11 mouse cellular contexts compared by ENCODE assay signal in the genomic region with DNA sequence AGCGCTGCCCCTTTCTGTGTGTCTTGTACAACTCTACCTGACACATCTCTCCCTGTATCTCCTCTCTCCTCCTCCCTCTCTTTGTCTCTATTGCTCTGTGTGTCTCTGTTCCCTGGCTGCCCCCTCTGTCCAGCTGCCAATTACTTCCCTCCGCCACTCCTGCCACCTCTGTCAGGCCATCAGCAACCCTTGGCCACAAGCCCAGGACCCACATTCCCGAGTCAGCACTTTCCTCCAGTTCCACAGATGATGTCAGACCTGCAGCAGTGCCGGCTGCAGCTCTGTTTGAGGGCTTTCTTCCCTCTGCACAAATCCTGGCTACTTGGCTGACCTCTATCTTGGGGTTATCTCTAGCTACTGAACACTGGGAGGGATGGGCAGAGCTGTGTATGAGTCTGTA. TPM values are rescaled to one million over a fixed set of nuclear protein-coding genes. Genes with fewer than 3 reads are reported as not detected.
DNase-seq lines count a peak whose midpoint lies in the region; ATAC-seq and TF ChIP-seq lines count a peak whose summit lies in the region.
"Had no signal": no experiment of that assay in that cellular context is flagged by ENCODE, and none has a peak within 500 bp of the region (broad histone marks: within the 10 kb centered on the region; RNA-seq: fewer than 3 reads in every experiment).

No protein-coding gene starts in this region.

- H3K27me3 ChIP-seq in heart, adult 2 months (ENCODE audit: control insufficient read depth, insufficient read depth, low read length) = no peaks in the 10 kb centered on the region
- no peaks in the 10 kb centered on the region for H3K27me3 ChIP-seq in heart, postnatal 0 days (ENCODE audit: control insufficient read depth, insufficient read depth, low read length)

- H3K4me3 ChIP-seq in heart, adult 2 months = no peak overlapping the region
- no peak overlapping the region for H3K4me3 ChIP-seq in heart, postnatal 0 days (ENCODE audit: low read depth, low read length)
- H3K4me3 ChIP-seq in left cerebral cortex, adult 2 months = no peak overlapping the region
- H3K4me3 ChIP-seq: embryonic facial prominence, embryonic 10.5 days; limb, embryonic 13.5 days had no signal

- ATAC-seq in heart, postnatal 0 days (ENCODE audit: insufficient read depth, low read depth) = peak; percentile 43

- WGBS in heart, adult 2 months = 19% methylated on average over 4 of the region's 4 CpGs
- WGBS in heart, postnatal 0 days = 19% methylated on average over 4 of the region's 4 CpGs

- H3K36me3 ChIP-seq in heart, adult 2 months (ENCODE audit: control insufficient read depth, insufficient read depth, low read length) = no peaks in the 10 kb centered on the region
- H3K36me3 ChIP-seq in heart, postnatal 0 days (replicated peaks; ENCODE audit: control insufficient read depth, insufficient read depth, low read length) = no peaks in the 10 kb centered on the region
- H3K36me3 ChIP-seq: embryonic facial prominence, embryonic 10.5 days; limb, embryonic 13.5 days had no signal

- H3K9me3 ChIP-seq in heart, postnatal 0 days (replicated peaks; ENCODE audit: control insufficient read depth, low read length) = 0 out of 2 replicates have a peak, but pooled peaks cover 3% of the 10 kb centered on the region
- H3K9me3 ChIP-seq: embryonic facial prominence, embryonic 10.5 days; limb, embryonic 13.5 days had no signal

- peak; percentile 63 to 72 for DNase-seq in heart, adult 2 months
- no peak for DNase-seq in heart, postnatal 25 days (ENCODE audit: low spot score)
- DNase-seq in right cerebral cortex, postnatal 10 days (ENCODE audit: low spot score in 2 of 2) = peak; percentile 79
- no peak for DNase-seq in right cerebral cortex, adult 2 months (ENCODE audit: low spot score in 2 of 2)
- DNase-seq in heart, postnatal 0 days (ENCODE audit: low spot score) = peak; percentile 76
- peak; percentile 55 to 86 for DNase-seq in lung, postnatal 4 days
- no peak for DNase-seq in left cerebral cortex, adult 2 months (ENCODE audit: extremely low spot score in 1 of 2, low spot score in 2 of 2)
- DNase-seq in spleen, postnatal 10 days (ENCODE audit: low spot score in 2 of 2) = no peak
- DNase-seq: thymus, postnatal 4 days had no signal

- no peak overlapping the region for H3K9ac ChIP-seq in heart, adult 2 months (ENCODE audit: low read depth, low read length)
- H3K9ac ChIP-seq in heart, postnatal 0 days (replicated peaks; ENCODE audit: low read depth, low read length) = no peak overlapping the region
- H3K9ac ChIP-seq: limb, embryonic 13.5 days had no signal

- H3K79me2 ChIP-seq in heart, adult 2 months (replicated peaks; ENCODE audit: control insufficient read depth, insufficient read depth, low read length) = no peaks in the 10 kb centered on the region

- TF ChIP-seq EP300 in heart, adult 2 months (IDR thresholded peaks at IDR 0.05; ENCODE audit: insufficient read depth, low read depth, low read length) = no peak
- no peak for TF ChIP-seq EP300 in heart, postnatal 0 days (IDR thresholded peaks at IDR 0.05; ENCODE audit: low read depth)

- no peak overlapping the region for H3K4me2 ChIP-seq in heart, postnatal 0 days (ENCODE audit: low read depth, low read length)
- H3K4me2 ChIP-seq: limb, embryonic 13.5 days had no signal

- TF ChIP-seq POLR2A in heart, adult 2 months (IDR thresholded peaks at IDR 0.05; ENCODE audit: insufficient read depth, low read depth, low read length) = no peak

- no peak overlapping the region for H3K27ac ChIP-seq in heart, adult 2 months
- H3K27ac ChIP-seq in heart, postnatal 0 days (ENCODE audit: low read depth) = no peak overlapping the region
- no peak overlapping the region for H3K27ac ChIP-seq in left cerebral cortex, adult 2 months
- H3K27ac ChIP-seq: embryonic facial prominence, embryonic 10.5 days; limb, embryonic 13.5 days had no signal

- no peaks in the 10 kb centered on the region; the same call in 1 of the 2 replicates for H3K4me1 ChIP-seq in heart, adult 2 months (ENCODE audit: control insufficient read depth, insufficient read depth, low read length)
- peaks cover 13% of the 10 kb centered on the region for H3K4me1 ChIP-seq in heart, postnatal 0 days (ENCODE audit: control insufficient read depth, insufficient read depth)

- no peak for TF ChIP-seq CTCF in heart, adult 2 months (IDR thresholded peaks at IDR 0.05)
- TF ChIP-seq CTCF in heart, postnatal 0 days (IDR thresholded peaks at IDR 0.05; ENCODE audit: low read depth) = no peak
- no peak for TF ChIP-seq CTCF in left cerebral cortex, adult 2 months (IDR thresholded peaks at IDR 0.05)

- intact Hi-C loops in heart, adult 2 months (cut with DNase I) = loop anchor here (10.0 kb wide), 2 partner anchors 437 to 703 kb away; partner anchors contain the start of genes Atf5, Ctu1, Il4i1 and Nup62
- intact Hi-C loops in heart, postnatal 25 days (cut with DNase I) = no loop called here
- intact Hi-C loops in left cerebral cortex, adult 2 months (cut with DNase I) = loop anchor here (5.0 kb wide), 1 partner anchor 174 kb away; the partner anchor contains the start of gene Nr1h2

RNA-seq across cellular contexts. Expression of gene Syt3, which starts 5.6 kb away (rescaled TPM):
- 1 to 10 TPM; 1.4 to 2.5 TPM for total RNA-seq in heart, adult 2 months (2021)
- 3.1 and 3.2 TPM in 2 replicates for polyA plus RNA-seq in heart, adult 2 months (2012; rRNA removed)
- total RNA-seq in heart, postnatal 25 days (2021) = 1 to 10 TPM; 1.3 to 2.2 TPM
- total RNA-seq in heart, postnatal 0 days (2014; rRNA removed; ENCODE audit: low replicate concordance) = 0.58 and 3.1 TPM in 2 replicates
- polyA plus RNA-seq in heart, postnatal 0 days (2015; fragmentation: Nextera tagmentation; extraction: Ambion mirVana) = 0.81 and 0.86 TPM in 2 replicates
- total RNA-seq in left cerebral cortex, adult 2 months (2021) = 10 to 100 TPM; 59.5 to 63.7 TPM

RNA-seq across cellular contexts. Expression of gene 1700008O03Rik, which starts 7.3 kb away (rescaled TPM):
- under 1 TPM; 0.21 to 0.25 TPM for total RNA-seq in heart, adult 2 months (2021)
- 0.12 and 0.47 TPM in 2 replicates for polyA plus RNA-seq in heart, adult 2 months (2012; rRNA removed)
- total RNA-seq in heart, postnatal 25 days (2021) = under 1 TPM; 0.28 to 0.62 TPM
- not detected in 2 replicates for total RNA-seq in heart, postnatal 0 days (2014; rRNA removed; ENCODE audit: low replicate concordance)
- 0.14 and 0.52 TPM in 2 replicates for polyA plus RNA-seq in heart, postnatal 0 days (2015; fragmentation: Nextera tagmentation; extraction: Ambion mirVana)
- total RNA-seq in left cerebral cortex, adult 2 months (2021) = 1 to 10 TPM; 1.5 to 2.7 TPM

RNA-seq across cellular contexts. Expression of gene Lrrc4b, which starts 50.5 kb away (rescaled TPM):
- total RNA-seq in heart, adult 2 months (2021) = 10 to 100 TPM; 30.1 to 34.1 TPM
- 33.2 and 36.2 TPM in 2 replicates for polyA plus RNA-seq in heart, adult 2 months (2012; rRNA removed)
- 10 to 100 TPM; 27.9 to 32.7 TPM for total RNA-seq in heart, postnatal 25 days (2021)
- 55.6 and 89.5 TPM in 2 replicates for total RNA-seq in heart, postnatal 0 days (2014; rRNA removed; ENCODE audit: low replicate concordance)
- polyA plus RNA-seq in heart, postnatal 0 days (2015; fragmentation: Nextera tagmentation; extraction: Ambion mirVana) = 2.8 TPM in 2 replicates
- 100 to 1,000 TPM; 278 to 294 TPM for total RNA-seq in left cerebral cortex, adult 2 months (2021)

Comparison
In these comparisons a context has a peak if more than half of its experiments do, and no peak if none do; other contexts are left out.
1. DNase-seq: peak in heart, adult 2 months (2 of 2), right cerebral cortex, postnatal 10 days (2 of 2), heart, postnatal 0 days (single experiment) and lung, postnatal 4 days (2 of 2); none in heart, postnatal 25 days (single experiment), right cerebral cortex, adult 2 months (0 of 2), left cerebral cortex, adult 2 months (0 of 2) and spleen, postnatal 10 days (0 of 2).
2. RNA of gene Syt3, which starts 5.6 kb away (total RNA-seq): 59.5 to 63.7 TPM in left cerebral cortex, adult 2 months; 0.58 to 3.1 TPM in heart, postnatal 0 days, 1.4 to 2.5 TPM in heart, adult 2 months and 1.3 to 2.2 TPM in heart, postnatal 25 days; every median in the first group is over 10 times any median in the second.